Mouse (Mus musculus) kidney, embryonic 16.5 days (tissue): ENCODE measurements around the gene Reg3b. TPM values are rescaled to one million over a fixed set of nuclear protein-coding genes. Genes with fewer than 3 reads are reported as not detected.
"Not testable (repeated sequence)": the region's sequence is repeated elsewhere in the genome, so short reads cannot be mapped to it uniquely, and the experiment has no call there.

ENCODE experiments used
- ATAC-seq: fragments of 200-750 bp; cut with Nextera tagmentation; 2 replicates; pipeline ENCODE4 v1.8.0; 2017; ENCODE audit warnings: moderate TSS enrichment; ENCODE audit not compliant: low FRiP score, low TSS enrichment
- H3K27ac ChIP-seq: fragments of 300-500 bp; sonication (generic); 2 replicates; pipeline ENCODE4 v1.5.1; 2014; ENCODE audit warnings: low read length
- H3K27me3 ChIP-seq: fragments of 300-500 bp; sonication (generic); 2 replicates; pipeline ENCODE4 v1.6.1; 2014; ENCODE audit warnings: low read length, control low read depth, mixed read lengths; ENCODE audit not compliant: insufficient read depth
- H3K36me3 ChIP-seq: fragments of 300-500 bp; sonication (generic); 2 replicates; pipeline ENCODE4 v1.6.1; 2014; ENCODE audit warnings: low read length, control low read depth, mixed read lengths; ENCODE audit not compliant: insufficient read depth
- H3K4me1 ChIP-seq: fragments of 300-500 bp; sonication (generic); 2 replicates; pipeline ENCODE4 v1.6.1; 2014; ENCODE audit warnings: low read length, control low read depth, mixed read lengths; ENCODE audit not compliant: insufficient read depth
- H3K4me2 ChIP-seq: fragments of 300-500 bp; sonication (generic); replicated peaks from 2 replicates; pipeline ENCODE4 v1.6.1; 2014; ENCODE audit warnings: low read depth, low read length
- H3K4me3 ChIP-seq: fragments of 300-500 bp; sonication (generic); 2 replicates; pipeline ENCODE4 v1.5.1; 2014; ENCODE audit warnings: mild to moderate bottlenecking, low read length
- H3K9ac ChIP-seq: fragments of 300-500 bp; sonication (generic); replicated peaks from 2 replicates; pipeline ENCODE4 v1.6.1; 2014; ENCODE audit warnings: low read length
- H3K9me3 ChIP-seq: fragments of 300-500 bp; sonication (generic); 2 replicates; pipeline ENCODE4 v1.6.1; 2016; ENCODE audit warnings: low read length, control low read depth
- WGBS: fragments of 180-500 bp; shearing (Covaris S2); extraction: QIAGEN DNeasy Blood & Tissue Kit; methylation state at CpG from one replicate; pipeline ENCODE4 v1.1.7; 2014; 5-methylcytosine and 5-hydroxymethylcytosine counted together
- polyA plus RNA-seq: library from polyadenylated mRNA; unstranded; fragments of >200 nt; fragmentation: Nextera tagmentation; extraction: Ambion mirVana; gene quantifications from 2 replicates; pipeline ENCODE4 v1.2.1, GENCODE M21; 2015

Gene Reg3b
- polyA plus RNA-seq, 1 experiment from 2014 or later = not detected

DNA sequence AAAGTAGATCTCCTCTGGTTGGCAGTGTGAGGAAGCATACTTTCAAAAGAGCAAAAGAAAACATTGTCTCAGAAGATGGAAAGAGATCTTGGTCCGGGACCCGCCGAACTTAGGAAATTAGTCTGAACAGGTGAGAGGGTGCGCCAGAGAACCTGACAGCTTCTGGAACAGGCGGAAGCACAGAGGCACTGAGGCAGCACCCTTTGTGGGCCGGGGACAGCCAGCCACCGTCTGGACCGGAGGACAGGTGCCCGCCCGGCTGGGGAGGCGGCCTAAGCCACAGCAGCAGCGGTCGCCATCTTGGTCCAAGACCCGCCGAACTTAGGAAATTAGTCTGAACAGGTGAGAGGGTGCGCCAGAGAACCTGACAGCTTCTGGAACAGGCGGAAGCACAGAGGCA lies 24.9 kb downstream of the Reg3b start, which contains the start of gene Reg2:
Gene Reg2, plus strand, starts transcription at position 301 of the 400 bp plus-strand sequence.
- H3K9me3 ChIP-seq, H3K4me1 ChIP-seq, H3K4me3 ChIP-seq, H3K36me3 ChIP-seq, H3K27ac ChIP-seq, H3K9ac ChIP-seq, H3K4me2 ChIP-seq, H3K27me3 ChIP-seq, ATAC-seq: not testable (repeated sequence)
- WGBS = 96% methylated on average over 4 of the region's 17 CpGs

DNA sequence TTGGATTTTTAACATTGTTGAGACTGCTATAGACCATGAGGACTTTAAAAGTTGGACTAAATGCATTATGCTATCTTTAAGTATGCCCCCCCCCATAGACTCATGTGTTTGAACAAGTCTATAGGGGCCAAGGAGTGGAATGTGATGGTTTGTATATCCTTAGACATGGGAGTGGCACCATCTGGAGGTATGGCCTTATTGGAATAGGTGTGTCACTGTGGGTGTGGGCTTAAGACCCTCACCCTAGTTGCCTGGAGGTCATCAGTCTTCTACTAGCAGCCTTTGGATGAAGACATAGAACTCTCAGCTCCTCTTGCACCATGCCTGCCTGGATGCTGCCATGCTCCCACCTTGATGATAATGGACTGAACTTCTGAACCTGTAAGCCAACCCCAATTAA lies 52.0 kb downstream of the Reg3b start, which contains the start of gene Reg1:
Gene Reg1, plus strand, starts transcription at position 301 of the 400 bp plus-strand sequence.
- not testable (repeated sequence) for H3K27ac ChIP-seq, H3K9me3 ChIP-seq, H3K9ac ChIP-seq, H3K4me1 ChIP-seq, H3K4me2 ChIP-seq, H3K4me3 ChIP-seq, ATAC-seq, H3K36me3 ChIP-seq, H3K27me3 ChIP-seq

Other genes with a start within 250 kb of the Reg3b start
- not detected in 2 replicates for gene Reg3d, start 8.2 kb downstream of the Reg3b start, polyA plus RNA-seq
- not detected in 2 replicates for gene Reg3a, start 10.1 kb downstream of the Reg3b start, polyA plus RNA-seq
- not detected in 2 replicates for gene Reg2, start 25.0 kb downstream of the Reg3b start, polyA plus RNA-seq
- not detected in 2 replicates for gene Reg1, start 52.1 kb downstream of the Reg3b start, polyA plus RNA-seq
- not detected in 2 replicates for gene Reg3g, start 98.2 kb downstream of the Reg3b start, polyA plus RNA-seq